Mouse (Mus musculus) embryonic facial prominence, embryonic 15.5 days (tissue): ENCODE measurements around the gene Gm12216. TPM values are rescaled to one million over a fixed set of nuclear protein-coding genes. Genes with fewer than 3 reads are reported as not detected.

Source experiments
- ATAC-seq: fragments of 200-750 bp; cut with Nextera tagmentation; 2 replicates; pipeline ENCODE4 v1.8.0; 2017; ENCODE audit warnings: low read depth, moderate TSS enrichment; ENCODE audit not compliant: insufficient number of reproducible peaks, low FRiP score, low TSS enrichment
- H3K27ac ChIP-seq: fragments of 300-500 bp; sonication (generic); replicated peaks from 2 replicates; pipeline ENCODE4 v1.5.1; 2015; ENCODE audit warnings: mild to moderate bottlenecking, inconsistent platforms
- H3K27me3 ChIP-seq: fragments of 300-500 bp; sonication (generic); 2 replicates; pipeline ENCODE4 v1.6.1; 2015; ENCODE audit warnings: inconsistent platforms
- H3K36me3 ChIP-seq: fragments of 300-500 bp; sonication (generic); 2 replicates; pipeline ENCODE4 v1.6.1; 2015; ENCODE audit warnings: mild to moderate bottlenecking, inconsistent platforms
- H3K4me1 ChIP-seq: fragments of 300-500 bp; sonication (generic); 2 replicates; pipeline ENCODE4 v1.6.1; 2015; ENCODE audit warnings: inconsistent platforms
- H3K4me2 ChIP-seq: fragments of 300-500 bp; sonication (generic); replicated peaks from 2 replicates; pipeline ENCODE4 v1.6.1; 2015; ENCODE audit warnings: mild to moderate bottlenecking, inconsistent platforms
- H3K4me3 ChIP-seq: fragments of 300-500 bp; sonication (generic); replicated peaks from 2 replicates; pipeline ENCODE4 v1.5.1; 2015; ENCODE audit warnings: mild to moderate bottlenecking, inconsistent platforms
- H3K9ac ChIP-seq: fragments of 300-500 bp; sonication (generic); 2 replicates; pipeline ENCODE4 v1.6.1; 2015; ENCODE audit warnings: inconsistent platforms
- H3K9me3 ChIP-seq: fragments of 300-500 bp; sonication (generic); replicated peaks from 2 replicates; pipeline ENCODE4 v1.6.1; 2016; ENCODE audit warnings: inconsistent platforms
- WGBS: fragments of 180-500 bp; shearing (Covaris S2); methylation state at CpG from one replicate; pipeline ENCODE4 v1.1.7; 2015; 5-methylcytosine and 5-hydroxymethylcytosine counted together
- polyA plus RNA-seq: library from polyadenylated mRNA; unstranded; fragments of >200 nt; fragmentation: Nextera tagmentation; extraction: Ambion mirVana; gene quantifications from 2 replicates; pipeline ENCODE4 v1.2.1, GENCODE M21; 2015

Gene Gm12216
- polyA plus RNA-seq, 1 experiment from 2014 or later: 1.6 TPM

DNA sequence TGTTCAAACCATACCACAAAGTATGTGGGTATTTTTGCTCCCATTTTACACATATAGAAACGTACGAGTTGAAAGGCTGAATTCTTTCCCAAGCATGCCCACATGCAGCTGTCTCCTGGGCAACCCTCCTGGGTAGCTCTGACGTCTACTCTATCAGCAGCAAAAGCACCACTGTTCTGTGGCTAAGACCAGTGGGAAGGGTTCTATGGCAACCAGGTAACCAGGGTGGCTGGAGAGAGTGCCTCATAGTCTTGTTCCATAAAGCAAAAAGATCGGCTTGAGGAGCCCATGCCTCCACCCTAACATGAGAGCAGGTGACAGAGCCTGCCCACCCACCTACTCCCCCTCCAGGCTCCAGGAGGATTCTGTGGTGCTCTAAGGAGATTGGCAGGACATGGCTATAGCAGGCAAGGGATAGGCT is 16.9 kb downstream of the Gm12216 start:
- Histone ChIP-seq H3K27me3 (no peaks in the 10 kb centered on the region), H3K36me3 (no peaks in the 10 kb centered on the region), H3K9ac (no peak overlapping the region), H3K4me3 (no peak overlapping the region), H3K4me1 (0 out of 2 replicates have a peak, but pooled peaks cover 4% of the 10 kb centered on the region), H3K27ac (no peak overlapping the region), H3K4me2 (no peak overlapping the region), H3K9me3 (no peaks in the 10 kb centered on the region)
- WGBS: 49% methylated on average over 4 of the region's 4 CpGs
- no peak for ATAC-seq

GRCm38 (mm10) chr11:53841514-53841913 is 17.5 kb downstream of the Gm12216 start:
- H3K4me3 ChIP-seq: no peak overlapping the region
- H3K36me3 ChIP-seq: no peaks in the 10 kb centered on the region
- H3K27ac ChIP-seq: no peak overlapping the region
- 0 out of 2 replicates have a peak, but pooled peaks cover 4% of the 10 kb centered on the region for H3K4me1 ChIP-seq
- H3K4me2 ChIP-seq: no peak overlapping the region
- no peak for ATAC-seq
- H3K9me3 ChIP-seq: no peaks in the 10 kb centered on the region
- H3K27me3 ChIP-seq: no peaks in the 10 kb centered on the region
- H3K9ac ChIP-seq: no peak overlapping the region
- 77% methylated on average over 12 of the region's 12 CpGs for WGBS

DNA sequence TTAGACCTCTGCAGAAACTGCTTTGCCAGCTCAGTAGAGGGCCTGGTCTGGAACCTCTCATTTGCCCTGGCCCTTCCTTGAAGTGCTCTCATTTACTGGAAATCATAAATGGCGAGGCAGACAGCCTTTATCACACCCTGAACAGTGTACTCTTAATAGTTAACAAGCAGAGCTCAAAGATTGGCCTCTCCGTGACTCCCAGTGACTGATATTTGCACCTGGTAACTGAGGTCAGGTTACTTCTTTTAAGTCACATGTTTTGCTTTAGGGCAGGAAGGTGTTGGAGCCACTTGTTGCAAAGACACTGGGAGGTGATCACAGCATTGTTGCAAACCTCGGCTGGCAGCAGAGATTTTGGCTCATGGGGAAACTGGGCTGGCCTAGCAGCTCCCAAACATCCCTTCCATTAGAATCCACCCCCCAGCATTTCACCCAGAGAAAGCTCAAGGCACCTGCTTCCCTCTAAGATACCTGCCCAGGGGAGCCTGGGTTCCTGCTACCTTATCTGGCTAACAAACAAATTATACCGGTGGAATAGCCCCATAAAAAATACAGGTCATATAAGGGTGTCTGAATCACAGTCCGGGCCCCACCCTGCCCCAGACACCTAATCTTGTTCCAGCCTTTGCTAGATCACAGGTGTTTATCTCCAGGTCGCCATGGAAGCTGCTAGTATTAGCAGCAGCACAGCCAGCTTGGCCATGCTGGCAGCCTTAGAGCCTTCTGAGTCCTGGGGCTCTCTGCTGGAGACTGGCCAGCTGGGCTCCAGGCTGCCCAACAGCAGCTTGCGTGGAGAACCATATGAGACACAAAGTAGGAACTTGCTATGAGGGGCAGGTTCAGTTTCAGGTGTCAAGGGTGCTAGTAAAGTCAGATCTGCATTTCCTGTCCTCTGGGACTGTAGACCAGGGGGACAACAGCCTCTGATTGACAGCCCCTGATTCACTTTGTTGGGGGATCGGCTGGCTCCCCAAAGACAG is 19.1 kb downstream of the Gm12216 start:
- H3K4me2 ChIP-seq: no peak overlapping the region

DNA sequence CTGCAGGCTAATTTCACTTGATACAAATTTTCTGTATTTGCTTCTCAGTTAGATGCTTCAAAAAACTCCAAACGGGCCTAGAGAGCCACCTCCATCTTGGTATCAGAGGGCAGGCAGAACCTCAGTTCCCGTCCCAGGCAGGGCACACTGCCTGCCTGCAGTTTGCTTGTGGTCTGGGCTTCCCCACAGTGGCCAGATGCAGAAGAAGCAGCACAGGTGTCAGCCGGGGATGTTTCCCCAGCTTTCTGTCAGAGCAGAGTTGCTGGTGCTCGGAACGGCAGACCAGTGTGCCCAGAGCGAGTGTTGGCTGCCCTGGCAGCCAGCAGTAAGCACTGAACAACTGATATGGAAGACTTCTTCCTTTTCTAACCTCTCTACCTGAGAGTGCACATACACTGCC is 19.9 kb downstream of the Gm12216 start:
- Histone ChIP-seq H3K36me3 (no peaks in the 10 kb centered on the region), H3K9me3 (no peaks in the 10 kb centered on the region), H3K9ac (no peak overlapping the region), H3K27me3 (no peaks in the 10 kb centered on the region), H3K4me2 (no peak overlapping the region), H3K4me1 (0 out of 2 replicates have a peak, but pooled peaks cover 4% of the 10 kb centered on the region), H3K4me3 (no peak overlapping the region), H3K27ac (no peak overlapping the region)
- no peak for ATAC-seq
- 78% methylated on average over 6 of the region's 6 CpGs for WGBS

More for the DNA sequence above, 19.1 kb downstream of the Gm12216 start:
- H3K4me3 ChIP-seq: no peak overlapping the region
- 50% methylated on average over 8 of the region's 8 CpGs for WGBS
- H3K27ac ChIP-seq: no peak overlapping the region
- H3K9ac ChIP-seq: no peak overlapping the region
- 0 out of 2 replicates have a peak, but pooled peaks cover 4% of the 10 kb centered on the region for H3K4me1 ChIP-seq
- H3K27me3 ChIP-seq: no peaks in the 10 kb centered on the region
- ATAC-seq: no peak
- no peaks in the 10 kb centered on the region for H3K9me3 ChIP-seq
- H3K36me3 ChIP-seq: no peaks in the 10 kb centered on the region

DNA sequence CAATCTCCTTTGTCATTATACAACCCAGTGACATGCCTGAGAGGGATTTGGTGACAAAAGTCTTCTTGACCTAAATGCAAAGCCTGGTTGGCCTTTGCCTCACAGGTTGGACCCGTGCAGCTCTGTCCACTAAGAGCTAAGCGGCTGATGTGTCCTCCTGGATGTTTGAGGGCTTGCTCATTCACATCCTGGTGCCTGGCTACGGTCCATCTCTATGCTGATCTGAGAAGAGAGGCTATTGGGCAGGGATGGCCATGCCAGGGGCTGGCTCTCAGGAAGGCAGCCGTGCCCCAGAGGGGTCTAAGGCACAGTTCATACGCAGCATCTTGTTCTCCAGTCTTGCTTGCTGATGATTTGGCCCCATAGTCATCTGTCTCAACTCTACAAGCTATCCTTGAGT is 21.3 kb downstream of the Gm12216 start:
- Histone ChIP-seq H3K4me3 (no peak overlapping the region), H3K27ac (no peak overlapping the region), H3K9ac (no peak overlapping the region), H3K4me2 (no peak overlapping the region), H3K4me1 (0 out of 2 replicates have a peak, but pooled peaks cover 4% of the 10 kb centered on the region), H3K9me3 (no peaks in the 10 kb centered on the region), H3K27me3 (no peaks in the 10 kb centered on the region), H3K36me3 (no peaks in the 10 kb centered on the region)
- 86% methylated on average over 5 of the region's 5 CpGs for WGBS
- no peak for ATAC-seq

DNA sequence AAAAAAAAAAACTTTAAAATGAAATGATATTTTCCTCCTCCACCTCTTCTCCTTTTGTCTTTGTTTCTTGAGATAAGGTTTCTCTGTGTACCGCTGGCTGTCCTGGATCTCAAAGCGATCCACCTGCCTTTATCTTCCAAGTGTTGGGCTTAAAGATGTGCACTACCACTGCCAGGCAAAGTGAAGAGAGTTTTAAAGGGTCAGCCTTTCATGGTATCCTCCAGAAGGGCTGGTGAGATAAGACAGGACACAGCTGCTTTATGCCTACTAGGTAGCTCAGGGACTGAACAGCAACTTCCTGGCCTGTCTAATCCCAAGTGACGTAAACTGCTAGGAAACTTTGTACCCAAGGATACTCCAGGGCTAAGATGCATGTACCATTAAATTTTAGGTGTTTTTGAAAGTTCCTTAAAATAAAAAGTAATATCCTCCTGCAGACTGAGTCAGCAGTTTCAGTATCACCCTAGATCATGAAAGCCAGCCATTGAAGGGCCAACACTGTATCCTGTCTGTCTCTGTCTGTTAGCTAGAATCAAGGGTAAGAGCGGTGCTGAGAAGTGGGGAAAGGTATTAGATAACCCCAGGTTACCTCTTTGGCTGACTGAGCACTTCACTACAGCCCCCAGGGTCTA is 23.6 kb downstream of the Gm12216 start:
- no peak for ATAC-seq
- no peak overlapping the region for H3K9ac ChIP-seq
- no peaks in the 10 kb centered on the region for H3K9me3 ChIP-seq
- no peak overlapping the region for H3K27ac ChIP-seq
- H3K4me2 ChIP-seq: no peak overlapping the region
- 89% methylated on average over 4 of the region's 4 CpGs for WGBS
- no peak overlapping the region for H3K4me3 ChIP-seq
- no peaks in the 10 kb centered on the region for H3K27me3 ChIP-seq
- 0 out of 2 replicates have a peak, but pooled peaks cover 4% of the 10 kb centered on the region for H3K4me1 ChIP-seq
- no peaks in the 10 kb centered on the region for H3K36me3 ChIP-seq

DNA sequence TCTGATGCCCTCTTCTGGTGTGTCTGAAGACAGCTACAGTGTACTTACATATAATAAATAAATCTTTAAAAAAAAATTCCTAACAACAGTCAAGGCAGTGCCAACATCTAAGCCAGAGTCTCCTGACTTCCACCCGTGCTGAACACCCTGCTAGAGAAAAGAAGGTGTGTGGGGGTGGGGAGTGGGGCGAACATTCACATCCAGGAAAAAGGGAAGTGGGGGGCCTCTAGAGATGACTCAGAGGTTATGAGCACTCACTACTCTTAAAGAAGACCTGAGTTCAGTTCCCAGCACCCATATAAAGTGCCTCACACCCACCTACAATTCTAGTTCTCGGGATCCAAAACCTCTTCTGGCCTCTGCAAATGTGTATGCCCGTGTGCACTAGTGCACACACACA is 33.6 kb downstream of the Gm12216 start:
- Histone ChIP-seq H3K4me1 (no peaks in the 10 kb centered on the region), H3K36me3 (no peaks in the 10 kb centered on the region), H3K4me2 (no peak overlapping the region), H3K27ac (no peak overlapping the region), H3K27me3 (no peaks in the 10 kb centered on the region), H3K9ac (no peak overlapping the region), H3K4me3 (no peak overlapping the region), H3K9me3 (no peaks in the 10 kb centered on the region)
- no peak for ATAC-seq
- WGBS: 76% methylated on average over 4 of the region's 4 CpGs

GRCm38 (mm10) chr11:53821945-53822338 is 37.1 kb downstream of the Gm12216 start:
- WGBS: 93% methylated on average over 3 of the region's 3 CpGs

GRCm38 (mm10) chr11:53821230-53821944 is 37.7 kb downstream of the Gm12216 start:
- no peak overlapping the region for H3K27ac ChIP-seq
- no peaks in the 10 kb centered on the region for H3K27me3 ChIP-seq
- 73% methylated on average over 11 of the region's 11 CpGs for WGBS
- no peaks in the 10 kb centered on the region for H3K9me3 ChIP-seq
- H3K36me3 ChIP-seq: no peaks in the 10 kb centered on the region
- ATAC-seq: no peak
- H3K4me1 ChIP-seq: no peaks in the 10 kb centered on the region
- H3K9ac ChIP-seq: no peak overlapping the region
- H3K4me2 ChIP-seq: no peak overlapping the region
- H3K4me3 ChIP-seq: no peak overlapping the region

More at GRCm38 (mm10) chr11:53821945-53822338, 37.1 kb downstream of the Gm12216 start:
- Histone ChIP-seq H3K9me3 (no peaks in the 10 kb centered on the region), H3K27ac (no peak overlapping the region), H3K9ac (no peak overlapping the region), H3K27me3 (no peaks in the 10 kb centered on the region), H3K4me3 (no peak overlapping the region), H3K4me2 (no peak overlapping the region), H3K36me3 (no peaks in the 10 kb centered on the region), H3K4me1 (no peaks in the 10 kb centered on the region)
- ATAC-seq: no peak

GRCm38 (mm10) chr11:53820516-53821170 is 38.4 kb downstream of the Gm12216 start:
- H3K9me3 ChIP-seq: no peaks in the 10 kb centered on the region
- H3K27ac ChIP-seq: no peak overlapping the region
- 87% methylated on average over 13 of the region's 13 CpGs for WGBS
- no peak overlapping the region for H3K4me2 ChIP-seq
- H3K36me3 ChIP-seq: no peaks in the 10 kb centered on the region
- H3K9ac ChIP-seq: no peak overlapping the region
- no peaks in the 10 kb centered on the region for H3K27me3 ChIP-seq
- H3K4me3 ChIP-seq: no peak overlapping the region
- no peaks in the 10 kb centered on the region for H3K4me1 ChIP-seq
- ATAC-seq: no peak
